Mouse (Mus musculus): ENCODE data around the gene Fibp.

DNA sequence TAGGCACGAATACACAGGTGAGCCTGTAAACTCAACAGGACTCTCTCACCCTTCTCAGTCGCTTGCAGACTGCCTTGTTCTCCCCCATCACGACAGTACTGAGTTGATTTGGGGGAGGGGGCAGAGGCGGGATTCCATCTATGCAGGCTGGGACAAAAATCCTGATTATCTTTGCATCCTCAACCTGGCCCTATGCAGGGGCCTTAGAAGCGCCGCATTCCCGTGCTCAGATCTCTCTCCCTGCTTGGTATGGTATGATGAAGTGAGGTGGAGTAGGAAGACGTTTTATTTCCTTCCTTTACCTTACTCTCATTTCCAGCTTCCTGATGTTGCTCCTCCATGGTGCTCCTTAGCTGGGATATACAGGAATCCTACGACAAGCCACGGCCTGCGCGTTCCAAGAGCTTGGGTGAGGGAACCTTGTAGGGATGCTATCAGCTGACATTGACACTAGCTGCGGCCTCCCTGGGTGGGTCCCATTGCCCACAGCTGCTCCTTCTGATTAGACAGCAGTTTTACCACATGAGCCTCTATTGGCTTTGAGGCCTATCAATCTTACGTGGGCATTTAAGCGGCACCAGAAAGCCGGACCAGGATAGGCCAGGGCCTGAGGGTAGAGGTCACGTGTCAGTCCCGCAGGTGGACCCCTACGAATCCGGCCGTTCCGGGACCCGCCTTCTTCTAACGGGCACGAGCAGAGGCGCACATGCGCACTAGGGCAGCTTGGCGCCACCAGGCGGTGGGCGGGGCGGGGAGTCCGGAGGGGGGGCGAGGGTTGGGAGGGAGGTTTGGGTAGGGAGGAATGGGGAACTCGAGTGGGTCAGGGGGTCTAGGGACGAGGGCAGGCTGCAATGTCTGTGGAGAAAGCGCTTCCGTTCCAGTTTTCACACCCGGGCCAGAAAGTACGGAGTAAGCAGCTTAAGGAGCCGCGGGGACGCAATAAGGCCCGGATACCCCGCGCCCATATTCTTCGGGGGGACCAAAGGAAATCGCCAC is 49.9 kb downstream of the Fibp start, which contains the start of gene Snx32:
- TF ChIP-seq POLR2A (IDR thresholded peaks at IDR 0.05; ENCODE audit: low read depth, low read length) (no peak), CTCF (conservative IDR thresholded peaks at IDR 0.05; ENCODE audit: insufficient read depth, insufficient read length, low read depth, low read length) (no peak)
